Mouse (Mus musculus) adrenal gland, postnatal 14 days (tissue): ENCODE results near the gene Dock9. TPM values are rescaled to one million over a fixed set of nuclear protein-coding genes. Genes with fewer than 3 reads are reported as not detected.
"Not testable (repeated sequence)": the region's sequence is repeated elsewhere in the genome, so short reads cannot be mapped to it uniquely, and the experiment has no call there.

Source experiments
- DNase-seq: peaks from one replicate; pipeline ENCODE4 v3.0.0; 2021; ENCODE audit warnings: mixed read lengths
- total RNA-seq: library from RNA; stranded (reverse); gene quantifications from 2 replicates; pipeline ENCODE4 v1.2.3, GENCODE M21; 2021

The Dock9 gene
- total RNA-seq, 1 experiment from 2014 or later, result 31.9 TPM

DNA sequence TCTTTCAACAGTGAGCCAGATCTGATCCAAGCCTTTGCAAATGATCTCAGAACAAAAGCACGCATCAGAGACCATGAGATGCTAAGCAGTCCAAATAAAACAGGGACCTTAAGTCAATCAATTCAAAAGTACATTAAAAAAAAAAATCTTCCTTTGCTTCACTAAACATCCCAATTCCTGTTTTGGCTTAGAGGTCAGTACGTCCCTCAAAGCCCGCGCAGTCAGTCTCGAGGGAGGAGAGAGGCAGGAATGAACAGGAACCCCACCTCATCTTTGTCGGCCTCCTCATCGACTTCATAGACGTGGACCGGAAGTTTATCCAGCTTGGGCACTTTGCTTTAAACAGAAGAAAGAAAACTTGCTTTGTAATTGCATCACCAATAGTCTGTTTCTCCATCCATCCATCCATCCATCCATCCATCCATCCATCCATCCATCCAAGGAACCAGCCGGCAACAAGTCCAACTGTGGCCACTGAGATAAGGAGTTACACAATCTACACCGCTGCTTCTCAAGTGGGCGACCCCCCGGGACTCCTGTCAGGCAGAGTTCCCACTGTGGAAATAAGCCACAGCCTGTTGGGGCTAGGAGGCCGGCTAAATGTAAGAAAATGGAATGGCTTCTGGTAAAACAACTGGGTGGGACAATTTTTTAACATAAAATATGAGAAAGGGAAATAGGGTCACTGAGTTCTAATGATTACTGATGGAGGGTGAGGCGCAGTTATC is 137.3 kb downstream of the Dock9 start:
- no peak for DNase-seq

DNA sequence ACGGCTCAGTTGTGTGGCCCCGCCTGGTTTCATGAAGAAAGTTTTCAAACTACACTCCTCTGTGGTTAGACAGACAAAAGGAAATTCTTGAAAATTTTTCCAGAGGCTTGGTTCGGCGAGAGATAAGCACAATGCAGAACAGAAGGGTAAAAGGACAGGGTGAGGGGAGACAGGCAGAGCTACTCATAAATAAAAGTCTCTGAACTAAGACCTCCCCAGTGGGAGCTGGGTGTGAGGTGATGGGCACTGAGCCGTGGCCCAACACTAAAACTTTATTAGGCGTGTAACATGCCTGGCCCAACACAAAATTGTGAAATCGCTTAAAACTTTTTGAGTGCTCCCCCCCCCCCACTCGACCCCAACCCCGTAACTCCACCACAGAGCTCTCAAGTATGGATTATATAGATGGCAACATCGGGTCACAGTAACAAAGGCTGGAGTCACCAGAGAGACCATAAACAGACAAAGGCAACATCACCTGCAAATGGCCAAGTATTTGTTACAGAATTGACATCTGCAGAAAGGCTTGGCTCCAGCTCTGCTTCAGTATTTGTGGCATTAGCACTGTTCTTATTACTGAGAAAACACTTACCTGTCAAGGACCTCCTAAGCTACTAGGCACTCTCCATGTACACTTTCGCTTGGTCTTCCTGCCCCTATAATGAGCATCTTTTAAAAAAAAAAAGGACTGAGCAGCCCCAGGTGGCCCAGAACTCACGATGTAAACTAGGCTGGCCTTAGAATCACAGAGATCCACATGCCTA is 138.4 kb downstream of the Dock9 start:
- no peak for DNase-seq

DNA sequence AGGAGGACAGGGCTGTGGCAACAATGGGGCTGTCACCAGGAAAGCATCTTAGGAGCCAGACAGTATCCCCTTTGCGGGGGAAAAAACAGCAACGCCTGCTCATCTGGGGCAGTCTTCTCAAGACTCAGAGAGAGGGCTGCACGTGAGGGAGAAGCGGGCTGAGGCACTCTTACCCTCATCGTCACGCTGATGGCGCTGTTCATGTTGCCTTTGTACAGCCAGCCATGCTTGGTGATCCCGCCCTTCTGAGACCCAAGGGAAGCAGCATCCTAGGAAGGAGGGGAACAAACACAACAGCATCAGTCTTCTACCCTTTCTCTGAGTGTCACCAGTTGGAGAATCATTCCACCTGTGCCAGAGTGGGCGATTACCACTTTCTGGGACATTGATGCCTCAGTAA is 139.1 kb downstream of the Dock9 start:
- DNase-seq, result no peak

DNA sequence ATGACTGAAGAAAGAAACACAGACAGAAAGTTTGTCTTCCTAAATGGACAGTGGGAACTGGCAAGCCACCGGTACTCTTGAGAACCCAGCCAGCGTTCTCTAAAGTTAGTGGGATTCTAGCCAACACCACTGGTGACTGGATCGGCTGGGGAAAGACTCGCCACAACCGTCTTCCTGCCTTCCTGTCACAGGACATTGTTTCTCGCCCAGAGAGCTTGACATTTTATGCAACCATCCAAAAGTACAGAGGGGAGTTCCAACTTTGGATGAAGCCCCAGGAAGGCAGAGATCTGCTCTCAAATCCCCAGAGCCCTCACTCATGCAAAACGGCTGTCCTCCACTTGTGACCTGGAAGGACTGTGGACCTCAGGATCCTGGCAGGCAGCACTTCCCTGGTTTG is 140.0 kb downstream of the Dock9 start:
- DNase-seq, result no peak

DNA sequence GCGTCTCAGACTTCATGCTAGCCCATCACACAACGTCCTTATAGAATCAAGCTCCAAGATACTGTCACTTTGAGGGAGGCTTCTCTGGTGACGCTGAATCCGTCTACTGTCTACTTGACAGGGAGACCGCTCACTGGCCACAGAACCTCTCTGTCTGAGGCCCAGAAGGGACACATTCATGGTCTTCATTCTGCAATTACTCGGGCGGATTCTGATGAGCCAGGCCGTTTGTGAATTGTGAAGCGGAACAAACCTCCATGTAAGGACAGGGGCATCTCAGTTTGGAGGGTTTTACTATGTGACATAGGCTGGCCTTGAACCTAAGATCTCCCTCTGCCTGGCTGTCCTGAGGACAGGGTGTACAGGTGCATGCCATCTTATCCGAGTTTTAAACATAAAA is 140.7 kb downstream of the Dock9 start:
- no peak for DNase-seq

DNA sequence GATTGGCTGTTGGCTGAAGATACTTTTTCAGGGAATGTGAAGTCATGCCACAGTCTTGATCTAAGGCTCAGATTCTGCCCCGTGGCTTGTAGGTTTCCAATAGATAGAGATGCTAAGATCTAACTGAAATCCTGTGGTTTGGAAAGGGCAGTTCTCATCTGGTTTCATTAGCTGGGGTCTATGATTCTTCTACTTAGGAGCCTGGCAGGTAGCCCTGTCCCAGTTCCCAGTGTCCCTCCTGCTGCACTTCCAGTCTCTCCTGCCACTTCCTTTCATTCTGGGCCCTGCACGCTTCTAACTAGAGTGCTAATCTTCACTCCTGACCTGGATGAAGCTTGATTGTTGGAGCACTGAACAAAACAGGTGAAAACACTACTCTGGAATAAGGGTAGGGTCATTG is 142.7 kb downstream of the Dock9 start:
- no peak for DNase-seq

DNA sequence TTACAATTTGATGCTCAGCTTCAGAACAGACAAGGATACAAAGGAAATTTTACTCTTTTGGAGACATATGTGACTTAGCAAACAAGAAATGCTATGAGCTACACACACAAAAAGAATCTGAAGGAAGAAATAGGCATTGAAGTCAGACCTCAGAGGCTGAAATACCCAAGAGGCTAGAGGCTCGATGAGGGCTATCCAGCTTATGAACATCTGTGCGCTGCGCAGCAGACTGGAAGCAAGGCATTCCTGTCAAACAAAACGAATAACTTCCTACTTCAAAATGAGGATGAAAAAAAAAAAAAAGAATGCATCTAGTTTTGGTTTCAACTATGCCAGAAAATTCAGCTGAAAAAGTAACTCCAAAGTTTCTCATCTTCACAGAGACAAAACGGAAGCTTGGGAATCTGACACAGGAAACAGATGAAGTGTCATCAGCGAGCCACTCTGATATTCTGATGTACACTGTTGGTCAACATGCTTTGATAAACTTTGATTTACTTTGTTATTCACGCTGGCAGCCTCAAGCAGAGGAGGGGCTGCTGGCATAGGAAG is 143.1 kb downstream of the Dock9 start:
- no peak for DNase-seq

DNA sequence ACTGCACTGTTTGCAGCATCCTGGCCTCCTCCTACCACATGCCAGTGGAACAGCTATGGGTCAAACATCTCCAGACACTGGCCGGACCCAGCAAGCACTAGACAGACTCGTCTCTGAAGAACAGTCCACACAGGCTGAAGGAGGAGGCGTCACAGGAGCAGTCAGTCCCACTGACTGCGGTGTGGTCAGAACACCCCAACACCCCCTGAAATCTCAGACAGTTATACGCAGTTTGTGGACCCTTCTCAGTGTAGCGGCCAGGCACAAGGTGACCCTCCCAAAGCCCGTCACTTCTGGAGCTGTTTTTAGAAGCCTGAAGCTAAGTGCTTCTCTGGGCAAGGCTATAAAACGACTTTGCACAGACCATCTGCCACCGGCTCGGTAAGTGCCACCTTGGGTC is 143.9 kb downstream of the Dock9 start:
- no peak for DNase-seq

DNA sequence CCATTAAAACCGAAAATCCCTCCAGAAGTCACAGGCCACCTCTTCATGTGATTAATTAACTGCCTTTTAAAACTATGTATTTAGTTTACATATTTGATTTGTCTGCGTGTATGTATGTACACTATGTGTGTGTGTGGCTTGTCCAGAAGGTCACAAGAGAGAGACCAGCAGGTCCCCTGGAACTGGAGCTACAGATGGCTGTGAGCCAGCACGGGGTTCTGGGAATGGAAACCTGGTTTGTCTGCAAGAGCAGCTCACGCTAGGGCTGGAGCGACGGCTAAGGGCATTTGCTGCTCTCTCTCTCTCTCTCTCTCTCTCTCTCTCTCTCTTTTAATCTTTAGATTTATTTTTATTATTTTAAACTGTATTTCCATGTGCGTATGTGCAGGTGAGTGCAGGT is 144.4 kb downstream of the Dock9 start:
- DNase-seq, result no peak

DNA sequence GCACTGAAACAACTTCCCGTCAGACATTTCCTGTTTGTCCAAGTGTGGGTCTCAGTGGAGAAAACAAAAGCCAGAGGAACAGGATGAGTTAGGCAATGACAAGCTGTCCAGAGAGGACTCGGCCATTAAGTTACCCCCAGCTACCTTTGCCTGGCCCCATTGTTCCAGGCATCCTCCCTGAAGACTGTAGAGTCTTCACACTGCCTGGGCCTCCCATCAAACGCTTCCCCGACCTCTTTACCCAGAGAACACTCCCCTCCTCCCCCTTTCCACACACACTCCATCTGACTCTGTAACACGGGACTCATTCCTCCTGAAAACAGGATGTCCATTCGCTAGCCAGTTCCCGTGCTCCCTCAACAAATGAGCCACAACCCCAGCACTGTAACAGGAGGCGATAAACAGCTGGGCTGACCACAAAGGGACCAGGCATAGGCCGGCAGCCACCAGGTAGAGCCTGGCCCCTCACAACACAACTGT is 149.0 kb downstream of the Dock9 start:
- DNase-seq, result peak; percentile 35

DNA sequence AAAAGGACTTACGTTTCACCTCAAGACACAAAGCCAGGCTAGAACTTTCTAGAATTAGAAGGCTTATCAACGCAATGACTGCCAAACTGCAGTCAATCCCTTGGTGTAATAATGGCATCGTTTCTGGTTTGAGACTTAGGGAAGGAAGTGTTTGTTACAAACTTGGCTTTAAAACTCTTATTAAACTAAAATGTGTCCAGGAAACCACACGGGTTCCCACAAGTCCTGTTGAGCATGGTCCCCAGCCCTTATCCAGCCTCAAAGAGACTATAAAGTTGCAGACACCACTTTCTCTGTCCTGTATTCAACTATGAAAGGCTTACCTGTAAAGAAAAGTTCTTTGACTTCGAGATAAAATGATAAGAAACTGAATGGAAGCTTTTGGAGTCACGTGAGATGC is 149.9 kb downstream of the Dock9 start:
- no peak for DNase-seq

DNA sequence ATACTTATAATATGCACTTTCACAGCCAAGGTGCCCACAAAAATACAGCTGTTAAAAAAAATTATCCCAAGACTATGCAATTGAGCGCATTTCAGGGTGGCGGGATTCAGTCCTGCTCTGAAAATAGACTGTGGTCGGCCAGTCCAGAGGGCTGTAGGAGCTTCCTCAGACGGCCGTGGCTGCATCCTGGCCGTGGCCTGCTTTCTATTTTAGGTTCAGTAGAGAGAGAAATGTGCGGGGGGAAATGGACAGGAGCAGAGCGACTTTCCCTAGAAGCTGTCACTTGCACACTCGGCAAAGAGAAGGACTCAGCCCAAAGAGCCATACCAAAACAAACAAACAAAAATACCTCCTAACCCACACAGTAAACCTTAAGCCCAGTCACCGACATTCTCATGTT is 151.0 kb downstream of the Dock9 start:
- peak; percentile 48 for DNase-seq

DNA sequence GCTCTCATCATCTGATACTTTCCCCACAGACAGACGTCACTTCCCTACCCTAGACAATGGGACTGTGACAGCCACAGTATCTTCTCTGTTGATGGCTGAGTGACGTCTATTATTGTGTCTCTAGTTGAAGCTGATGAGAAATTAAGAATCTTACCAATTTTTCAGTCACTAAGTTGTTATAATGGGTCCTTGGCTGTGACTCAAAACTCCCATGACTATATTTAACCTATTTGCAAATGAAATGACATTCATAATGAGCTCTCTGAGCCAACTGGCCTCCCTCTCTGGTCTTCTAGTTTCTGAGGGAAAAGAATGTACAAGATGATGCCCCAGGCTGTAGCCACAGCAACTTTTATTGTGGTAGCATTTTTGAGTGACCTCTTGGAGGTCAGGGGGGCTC is 153.3 kb downstream of the Dock9 start:
- DNase-seq, result no peak

DNA sequence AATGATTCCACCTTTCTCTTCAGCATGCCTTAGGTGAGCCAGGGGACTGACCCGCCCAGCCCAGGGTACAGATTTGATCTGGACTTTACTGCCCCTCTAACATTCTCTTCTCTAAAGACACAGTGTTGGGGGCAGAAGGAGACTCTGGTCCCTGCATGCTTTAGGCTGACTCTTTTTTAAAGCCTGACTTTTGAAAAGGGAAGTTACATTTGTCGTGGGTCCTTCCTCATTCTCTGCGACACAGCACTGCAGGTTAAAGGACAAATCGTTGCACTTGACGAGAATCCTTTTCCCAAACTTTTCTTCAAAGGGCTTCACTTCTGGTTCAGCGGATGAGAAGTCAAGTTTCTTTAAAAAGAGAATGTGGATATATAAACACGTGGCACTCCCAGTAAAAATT is 156.4 kb downstream of the Dock9 start:
- no peak for DNase-seq

DNA sequence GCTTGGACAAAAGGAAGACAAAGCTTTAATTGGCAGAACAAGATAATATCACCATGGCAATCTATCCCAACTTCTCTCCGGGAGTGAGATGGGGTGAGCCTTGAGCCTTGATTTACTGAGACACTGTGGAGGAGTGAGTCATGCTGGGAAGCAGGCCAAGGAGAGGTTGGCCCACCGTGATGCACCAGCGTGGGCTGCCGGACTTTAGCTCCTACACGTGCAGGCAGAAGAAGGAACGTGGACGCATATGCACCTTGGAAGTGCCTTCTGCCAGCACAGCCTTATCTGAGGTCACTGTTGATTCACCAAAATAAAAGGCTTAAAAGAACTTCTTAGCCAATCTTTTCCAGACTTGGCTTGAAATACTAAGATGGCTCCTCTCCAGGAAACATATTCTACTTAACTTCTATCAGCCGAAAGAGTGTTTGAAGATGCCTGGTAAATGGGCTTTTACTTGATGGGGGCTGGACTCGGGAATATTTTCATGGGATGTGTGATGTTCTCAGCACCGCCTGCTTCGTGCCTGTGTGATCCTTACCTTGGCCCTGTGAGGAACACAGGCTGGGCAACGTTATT is 160.6 kb downstream of the Dock9 start:
- DNase-seq, result peak; percentile 87

DNA sequence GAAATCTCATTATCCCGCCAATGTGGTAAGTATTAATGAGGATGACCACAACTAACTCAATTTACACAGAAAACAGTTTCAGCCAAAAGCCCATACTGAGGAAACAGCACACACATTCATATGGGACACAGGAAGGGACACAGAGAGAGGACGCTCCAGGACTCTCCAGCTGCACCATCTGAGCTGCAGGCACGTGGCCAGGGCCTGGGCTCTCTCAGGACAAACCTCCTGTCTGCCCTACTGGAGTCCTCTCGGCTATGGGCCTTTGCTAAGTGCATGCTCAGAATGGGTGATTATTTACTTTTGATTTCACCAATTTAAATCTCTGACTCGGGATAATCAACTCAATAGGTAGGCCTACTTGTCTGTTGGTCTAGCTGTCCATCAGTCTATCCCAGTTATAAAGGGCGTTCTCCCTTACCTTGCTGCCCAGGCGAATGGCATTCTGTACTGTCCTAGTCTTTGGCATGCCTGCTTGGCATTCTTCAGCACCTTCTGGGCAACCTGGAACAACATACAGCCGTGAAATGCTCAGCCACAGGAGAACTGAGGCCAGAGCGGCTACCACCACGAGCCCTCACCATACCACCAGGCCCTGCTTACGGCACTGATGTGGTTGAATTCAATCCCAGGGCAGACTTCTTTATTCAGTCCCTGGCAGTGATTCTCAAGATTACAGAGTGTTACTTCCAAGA is 162.8 kb downstream of the Dock9 start:
- no peak for DNase-seq

DNA sequence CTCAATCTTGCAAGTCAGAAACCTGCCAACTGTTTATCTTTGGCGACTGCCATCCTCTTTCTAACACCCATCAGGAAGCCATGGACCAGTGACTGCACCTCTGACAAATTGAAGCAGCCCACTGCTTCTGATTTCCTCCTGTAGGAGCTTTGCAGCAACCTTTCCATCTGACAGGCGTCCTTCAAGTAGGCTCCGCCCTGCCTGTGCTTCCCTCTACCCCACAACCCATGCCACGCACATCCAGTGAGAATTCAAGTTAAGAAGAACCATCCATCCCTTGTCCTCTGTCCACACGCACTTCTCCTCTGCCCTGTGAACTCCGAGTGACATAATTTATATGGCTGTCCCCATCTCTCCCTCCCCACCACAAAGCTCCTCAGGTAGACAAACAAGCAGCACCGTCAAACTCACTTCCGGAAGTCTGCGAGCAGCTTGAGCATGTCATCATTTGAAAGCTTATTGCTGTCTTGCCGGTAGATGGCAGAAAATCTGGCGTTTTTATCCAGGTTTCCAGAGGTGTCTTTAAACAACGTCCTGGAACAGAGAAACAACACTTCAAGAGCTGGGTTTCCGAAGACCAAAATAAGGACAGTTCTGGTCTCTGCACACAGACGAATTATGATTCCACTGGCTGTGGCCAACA is 163.4 kb downstream of the Dock9 start:
- DNase-seq, result no peak

DNA sequence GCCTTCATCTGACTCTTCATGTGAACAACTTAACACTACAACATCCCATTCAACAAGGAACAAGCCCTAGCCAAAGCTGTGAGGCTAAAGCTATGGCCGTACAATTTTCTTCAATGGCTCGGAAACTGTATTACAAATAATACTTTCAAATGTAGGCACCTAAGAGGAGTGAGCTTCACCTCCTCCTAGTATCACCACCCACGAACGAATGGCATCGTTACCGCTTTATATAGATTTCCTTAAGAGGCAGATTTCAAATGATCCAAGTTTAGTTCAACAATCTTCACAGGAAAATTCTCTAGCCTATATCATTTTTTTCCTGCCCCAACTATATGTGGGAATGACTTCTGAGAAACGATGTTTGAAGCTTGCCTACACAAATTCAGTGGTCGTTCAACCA is 165.7 kb downstream of the Dock9 start:
- DNase-seq, result no peak

DNA sequence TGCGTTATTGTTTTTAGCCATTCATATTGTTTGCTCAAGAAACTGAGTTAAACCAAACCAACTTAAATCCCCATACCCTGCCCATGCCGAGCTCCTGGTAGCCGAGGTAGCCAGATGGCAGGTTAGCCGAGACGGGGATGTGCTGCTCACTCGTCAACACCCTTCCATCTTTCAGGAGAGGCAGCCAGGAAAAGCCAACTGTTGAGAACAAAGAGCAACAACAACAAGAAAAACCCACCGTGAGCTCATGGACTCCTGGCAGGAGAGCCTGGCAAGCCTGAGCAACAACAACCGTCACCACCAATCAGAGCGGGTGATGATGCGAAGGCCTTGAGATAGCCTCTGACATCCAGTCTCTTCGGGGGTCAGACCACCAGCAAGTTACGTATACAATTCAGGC is 170.9 kb downstream of the Dock9 start:
- DNase-seq, result no peak

DNA sequence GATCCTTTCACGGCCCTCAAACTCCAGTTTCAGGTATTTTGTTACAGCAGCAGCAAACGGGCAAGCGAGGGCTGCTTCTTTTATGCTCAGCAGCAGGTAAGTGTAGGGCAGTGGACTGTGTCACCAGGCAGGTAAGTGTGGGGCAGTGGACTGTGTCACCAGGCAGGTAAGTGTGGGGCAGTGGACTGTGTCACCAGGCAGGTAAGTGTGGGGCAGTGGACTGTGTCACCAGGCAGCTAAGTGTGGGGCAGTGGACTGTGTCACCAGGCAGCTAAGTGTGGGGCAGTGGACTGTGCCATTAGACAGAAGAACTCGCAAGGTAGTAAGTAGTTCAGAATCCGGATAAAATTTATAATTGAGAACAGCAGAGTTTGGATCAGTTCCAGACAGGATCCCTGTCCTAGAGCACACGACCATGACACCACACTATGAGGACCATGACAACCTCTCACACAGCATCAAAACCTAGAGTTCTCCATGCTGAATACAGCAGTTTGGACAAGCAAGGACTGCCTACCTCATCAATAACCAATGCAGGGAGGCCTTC is 173.6 kb downstream of the Dock9 start:
- not testable (repeated sequence) for DNase-seq

DNA sequence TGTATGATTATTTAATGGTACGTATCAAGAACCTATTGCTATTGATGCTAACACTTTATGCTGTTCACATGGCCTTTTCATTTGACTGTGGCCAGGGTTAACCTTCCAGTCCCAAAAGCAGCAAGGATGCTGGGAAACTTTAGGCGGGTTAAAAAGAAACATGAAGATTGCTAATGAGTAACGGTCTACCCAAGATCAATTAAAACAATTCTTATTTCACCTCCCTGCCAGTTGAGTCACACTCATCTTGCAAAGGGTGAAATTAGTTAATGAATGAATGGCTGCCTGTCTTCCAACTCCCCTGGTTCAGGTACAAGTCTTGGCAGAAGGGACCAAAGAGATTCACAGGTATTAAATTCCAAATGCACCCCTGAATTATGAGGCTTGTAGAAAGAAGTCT is 175.8 kb downstream of the Dock9 start:
- no peak for DNase-seq

DNA sequence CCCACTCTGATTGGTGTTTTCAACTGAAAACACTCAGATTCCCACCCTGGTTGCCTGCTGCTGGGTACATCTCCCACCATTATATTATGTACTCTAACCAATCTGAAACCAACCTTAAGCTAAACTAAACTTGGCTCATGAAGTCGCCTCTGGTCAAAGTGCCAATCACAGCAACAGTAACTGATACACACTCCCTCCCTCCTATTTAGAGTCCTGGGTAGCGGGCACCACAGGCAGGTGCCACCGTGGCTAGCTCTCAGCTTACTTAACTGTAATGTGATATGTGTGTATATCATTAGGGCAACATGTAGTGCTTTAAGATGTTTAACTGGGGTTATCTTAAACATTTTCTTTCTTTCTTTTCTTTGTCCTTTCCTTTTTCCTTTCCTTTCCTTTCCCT is 177.1 kb downstream of the Dock9 start:
- no peak for DNase-seq
